Mouse (Mus musculus): ENCODE results near the gene Serpina12. TPM values are rescaled to one million over a fixed set of nuclear protein-coding genes. Genes with fewer than 3 reads are reported as not detected.

Serpina12 gene
- polyA plus RNA-seq, 1 experiment from 2014 or later: not detected

DNA sequence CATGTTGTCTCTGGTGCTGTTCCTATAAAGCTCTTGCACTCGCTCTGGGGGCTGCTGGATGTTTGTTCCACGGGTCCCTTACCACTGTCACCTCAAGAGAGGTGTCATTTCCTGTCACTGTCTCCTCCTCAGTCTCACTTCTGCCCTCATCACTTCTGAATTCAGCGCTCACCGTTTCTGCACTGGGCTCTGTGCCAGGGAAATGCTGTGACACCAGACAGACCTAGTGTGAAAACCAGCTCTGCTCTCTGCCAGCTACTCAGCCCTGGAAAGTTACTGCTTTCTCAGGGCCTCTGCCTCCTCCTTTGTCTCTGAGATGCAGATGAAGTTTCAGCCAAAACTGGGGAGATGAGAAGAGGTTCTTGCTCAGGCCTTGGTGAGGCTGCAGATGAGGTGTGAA is 12.8 kb upstream of the Serpina12 start:
- 0 out of 2 replicates have a peak overlapping the region, but pooled peaks have one; percentile 16 for H3K27ac ChIP-seq
- H3K36me3 ChIP-seq (ENCODE audit: poor library complexity, severe bottlenecking): no peaks in the 10 kb centered on the region
- peak; percentile 63 for ATAC-seq
- H3K4me3 ChIP-seq: no peak overlapping the region
- WGBS: 58% methylated on average over 4 of the region's 4 CpGs
- H3K9ac ChIP-seq: no peak overlapping the region
- peaks cover 6% of the 10 kb centered on the region; the same call in 1 of the 2 replicates for H3K4me1 ChIP-seq
- no peak overlapping the region for H3K4me2 ChIP-seq
- H3K27me3 ChIP-seq: no peaks in the 10 kb centered on the region
- no peaks in the 10 kb centered on the region for H3K9me3 ChIP-seq (replicated peaks)

DNA sequence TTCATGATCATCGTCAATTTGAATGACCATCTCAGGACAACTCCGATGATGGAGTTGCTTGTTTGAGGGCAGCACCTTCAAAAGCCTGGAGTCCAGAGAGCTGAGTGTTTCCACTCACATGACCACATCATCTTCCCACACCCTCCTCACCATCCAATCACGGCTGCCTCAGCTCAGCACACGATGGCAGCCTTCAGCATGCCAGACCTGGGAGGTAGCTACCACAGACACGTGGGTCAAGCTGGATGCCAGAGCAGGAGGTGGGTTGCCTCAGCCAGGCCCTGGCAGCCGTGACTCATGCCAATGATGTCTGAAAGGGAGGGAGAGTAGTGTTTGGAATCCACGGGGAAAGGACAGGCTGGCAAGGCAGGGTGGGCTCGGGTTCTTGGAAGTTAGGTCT is 11.5 kb upstream of the Serpina12 start:
- peaks cover 6% of the 10 kb centered on the region; the same call in 1 of the 2 replicates for H3K4me1 ChIP-seq
- no peaks in the 10 kb centered on the region for H3K36me3 ChIP-seq (ENCODE audit: poor library complexity, severe bottlenecking)
- H3K4me2 ChIP-seq: no peak overlapping the region
- H3K27me3 ChIP-seq: no peaks in the 10 kb centered on the region
- ATAC-seq: no peak
- no peak overlapping the region for H3K27ac ChIP-seq
- H3K4me3 ChIP-seq: no peak overlapping the region
- 83% methylated on average over 8 of the region's 8 CpGs for WGBS
- no peaks in the 10 kb centered on the region for H3K9me3 ChIP-seq (replicated peaks)
- no peak overlapping the region for H3K9ac ChIP-seq

- no peak overlapping the region for H3K4me3 ChIP-seq
- peaks cover 6% of the 10 kb centered on the region; the same call in 1 of the 2 replicates for H3K4me1 ChIP-seq
- H3K9me3 ChIP-seq (replicated peaks): no peaks in the 10 kb centered on the region
- ATAC-seq: no peak
- H3K9ac ChIP-seq: no peak overlapping the region
- H3K27ac ChIP-seq: no peak overlapping the region
- H3K36me3 ChIP-seq (ENCODE audit: poor library complexity, severe bottlenecking): no peaks in the 10 kb centered on the region
- WGBS: 62% methylated on average over 1 of the region's 1 CpGs
- no peak overlapping the region for H3K4me2 ChIP-seq
- H3K27me3 ChIP-seq: no peaks in the 10 kb centered on the region
Measured at GRCm38 (mm10) chr12:104053995-104054394, 9.8 kb upstream of the Serpina12 start.

- no peaks in the 10 kb centered on the region for H3K36me3 ChIP-seq (ENCODE audit: poor library complexity, severe bottlenecking)
- ATAC-seq: no peak
- no peak overlapping the region for H3K4me2 ChIP-seq
- H3K4me1 ChIP-seq: no peaks in the 10 kb centered on the region
- no peak overlapping the region for H3K9ac ChIP-seq
- H3K4me3 ChIP-seq: no peak overlapping the region
- H3K27ac ChIP-seq: no peak overlapping the region
- 90% methylated on average over 8 of the region's 8 CpGs for WGBS
- no peaks in the 10 kb centered on the region for H3K27me3 ChIP-seq
- H3K9me3 ChIP-seq (replicated peaks): no peaks in the 10 kb centered on the region
Measured at GRCm38 (mm10) chr12:104045713-104046112, 1.5 kb upstream of the Serpina12 start.

- Histone ChIP-seq H3K4me2 (no peak overlapping the region), H3K27ac (no peak overlapping the region), H3K9me3 (replicated peaks) (no peaks in the 10 kb centered on the region), H3K9ac (no peak overlapping the region), H3K4me3 (no peak overlapping the region), H3K27me3 (no peaks in the 10 kb centered on the region), H3K36me3 (ENCODE audit: poor library complexity, severe bottlenecking) (no peaks in the 10 kb centered on the region), H3K4me1 (no peaks in the 10 kb centered on the region)
- no peak for ATAC-seq
- WGBS: 98% methylated on average over 2 of the region's 2 CpGs
Measured at GRCm38 (mm10) chr12:104042753-104043152, 1.5 kb downstream of the Serpina12 start.

DNA sequence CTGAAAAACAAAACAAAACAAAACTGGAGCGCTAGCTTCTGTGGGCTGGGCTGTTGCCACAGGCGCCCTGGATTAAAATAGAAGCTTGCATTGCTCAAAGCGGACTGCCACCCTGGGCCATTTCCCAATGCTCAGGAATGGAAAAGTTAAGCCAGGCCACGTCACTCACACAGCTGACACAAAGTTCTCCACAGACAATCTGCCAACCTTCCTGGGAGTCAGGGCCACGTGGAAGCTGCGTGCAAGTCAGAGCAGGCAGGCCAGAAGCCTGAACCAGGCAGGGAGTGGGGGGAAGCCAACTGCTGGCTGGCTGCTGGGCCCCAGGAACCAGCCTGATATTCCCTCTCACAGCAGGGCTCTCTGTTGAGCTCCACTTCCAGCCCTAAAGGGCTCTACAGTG is 2.8 kb downstream of the Serpina12 start:
- H3K9ac ChIP-seq: no peak overlapping the region
- no peaks in the 10 kb centered on the region for H3K27me3 ChIP-seq
- ATAC-seq: no peak
- H3K27ac ChIP-seq: no peak overlapping the region
- no peaks in the 10 kb centered on the region for H3K9me3 ChIP-seq (replicated peaks)
- no peaks in the 10 kb centered on the region for H3K4me1 ChIP-seq
- no peaks in the 10 kb centered on the region for H3K36me3 ChIP-seq (ENCODE audit: poor library complexity, severe bottlenecking)
- no peak overlapping the region for H3K4me3 ChIP-seq
- no peak overlapping the region for H3K4me2 ChIP-seq
- WGBS: 68% methylated on average over 6 of the region's 6 CpGs

DNA sequence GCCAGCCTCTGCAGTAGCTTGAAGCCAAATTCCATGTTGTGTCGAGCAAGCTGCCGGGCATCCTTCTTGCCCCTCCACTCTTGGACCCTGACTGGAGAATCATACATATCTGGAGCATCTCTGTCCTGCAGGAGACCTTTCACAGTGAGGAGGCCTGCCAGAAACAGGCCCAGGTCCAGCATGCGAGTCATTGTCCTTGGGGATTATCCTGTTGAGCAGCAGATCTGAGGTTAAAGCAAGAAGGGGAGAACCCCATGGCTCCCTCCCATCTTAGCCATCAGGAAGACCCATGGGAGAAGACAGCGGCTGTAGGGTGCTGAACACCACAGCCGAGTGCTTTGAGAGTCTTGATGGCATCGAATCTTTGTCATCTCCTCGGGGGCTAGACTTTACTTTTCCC is 6.1 kb downstream of the Serpina12 start:
- Histone ChIP-seq H3K4me3 (no peak overlapping the region), H3K4me1 (no peaks in the 10 kb centered on the region), H3K27me3 (no peaks in the 10 kb centered on the region), H3K9me3 (replicated peaks) (no peaks in the 10 kb centered on the region), H3K9ac (no peak overlapping the region), H3K27ac (no peak overlapping the region), H3K36me3 (ENCODE audit: poor library complexity, severe bottlenecking) (no peaks in the 10 kb centered on the region), H3K4me2 (no peak overlapping the region)
- ATAC-seq: no peak
- 94% methylated on average over 7 of the region's 7 CpGs for WGBS

DNA sequence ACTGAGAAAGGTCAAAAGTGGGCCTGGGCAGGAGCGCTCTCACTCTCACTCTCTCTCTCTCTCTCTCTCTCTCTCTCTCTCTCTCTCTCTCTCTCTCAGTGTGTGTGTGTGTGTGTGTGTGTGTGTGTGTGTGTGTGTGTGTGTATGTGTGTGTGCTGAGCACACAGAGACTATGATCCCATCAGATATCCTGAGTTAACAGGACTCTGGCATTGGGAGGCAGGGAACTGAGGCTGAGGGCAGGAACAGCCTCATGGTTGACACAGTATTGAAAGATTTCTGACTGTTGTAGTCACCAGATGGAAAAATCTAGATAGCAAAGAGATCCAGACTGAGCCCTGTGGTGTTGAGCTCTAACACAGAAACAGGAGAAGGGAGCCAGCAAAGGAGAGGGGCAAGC is 10.5 kb downstream of the Serpina12 start:
- Histone ChIP-seq H3K9me3 (replicated peaks) (no peaks in the 10 kb centered on the region; the same call in 1 of the 2 replicates), H3K27ac (no peak overlapping the region), H3K27me3 (no peaks in the 10 kb centered on the region), H3K9ac (no peak overlapping the region), H3K4me2 (no peak overlapping the region), H3K4me3 (no peak overlapping the region), H3K4me1 (no peaks in the 10 kb centered on the region), H3K36me3 (ENCODE audit: poor library complexity, severe bottlenecking) (no peaks in the 10 kb centered on the region)
- ATAC-seq: no peak
- 88% methylated on average over 1 of the region's 1 CpGs for WGBS

- WGBS: 39% methylated on average over 8 of the region's 8 CpGs
- Histone ChIP-seq H3K4me1 (no peaks in the 10 kb centered on the region), H3K9ac (no peak overlapping the region), H3K4me3 (no peak overlapping the region), H3K36me3 (ENCODE audit: poor library complexity, severe bottlenecking) (no peaks in the 10 kb centered on the region), H3K27ac (no peak overlapping the region), H3K9me3 (replicated peaks) (no peaks in the 10 kb centered on the region; the same call in 1 of the 2 replicates), H3K27me3 (no peaks in the 10 kb centered on the region), H3K4me2 (no peak overlapping the region)
- no peak for ATAC-seq
Measured at GRCm38 (mm10) chr12:104029986-104030385, 14.3 kb downstream of the Serpina12 start.

DNA sequence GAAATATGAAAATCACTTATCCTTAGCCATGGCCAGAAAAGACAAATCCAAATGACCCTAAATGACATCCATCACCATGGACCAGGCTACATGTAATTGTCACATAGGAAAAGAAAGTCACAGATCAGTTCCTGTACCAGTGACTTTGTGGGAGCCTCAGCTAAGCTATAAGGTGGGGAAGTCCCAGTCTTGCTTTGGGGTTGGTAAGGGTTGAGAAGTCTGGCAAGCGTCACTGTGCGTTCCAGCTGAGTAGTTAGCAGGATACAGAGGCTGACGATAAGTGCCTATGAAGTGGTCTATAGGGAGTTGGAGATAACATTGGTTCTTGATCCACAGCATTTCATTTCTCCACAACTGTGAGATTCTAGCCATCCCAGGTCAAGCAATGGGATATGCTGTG is 29.0 kb downstream of the Serpina12 start:
- H3K27me3 ChIP-seq: no peaks in the 10 kb centered on the region
- no peaks in the 10 kb centered on the region for H3K4me1 ChIP-seq
- ATAC-seq: no peak
- no peaks in the 10 kb centered on the region; the same call in 1 of the 2 replicates for H3K9me3 ChIP-seq (replicated peaks)
- 95% methylated on average over 3 of the region's 3 CpGs for WGBS
- H3K9ac ChIP-seq: no peak overlapping the region
- no peak overlapping the region for H3K4me3 ChIP-seq
- no peak overlapping the region for H3K4me2 ChIP-seq
- H3K36me3 ChIP-seq (ENCODE audit: poor library complexity, severe bottlenecking): no peaks in the 10 kb centered on the region
- no peak overlapping the region for H3K27ac ChIP-seq

DNA sequence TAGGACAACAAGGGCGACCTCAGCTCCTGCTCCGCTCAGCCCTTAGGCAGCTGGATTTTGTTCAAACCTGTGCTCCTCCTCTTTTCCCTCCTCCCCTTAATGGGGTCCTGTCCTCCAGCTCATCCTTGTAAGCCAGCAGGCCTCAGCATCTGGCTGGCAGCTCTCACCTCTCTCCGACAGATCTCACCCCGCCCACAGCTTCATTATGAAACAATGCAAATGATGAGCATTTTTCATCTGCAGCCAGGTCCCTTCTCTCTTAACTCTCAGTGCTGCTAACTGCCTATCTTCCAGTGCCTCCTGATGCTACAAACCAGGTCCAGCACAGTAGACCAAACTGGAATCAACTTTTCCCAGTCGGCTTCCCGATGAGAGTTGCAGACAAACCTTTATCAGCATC is 30.6 kb downstream of the Serpina12 start, which contains the start of gene Serpina9:
Gene Serpina9, minus strand, starts transcription at position 136 of the 400 bp plus-strand sequence.
- H3K4me1 ChIP-seq: no peaks in the 10 kb centered on the region
- H3K27ac ChIP-seq: no peak within 1 kb of the TSS
- H3K36me3 ChIP-seq (ENCODE audit: poor library complexity, severe bottlenecking): no peaks in the 10 kb centered on the region
- 88% methylated on average over 6 of the region's 6 CpGs for WGBS
- H3K4me3 ChIP-seq: no peak within 1 kb of the TSS
- no peaks in the 10 kb centered on the region for H3K27me3 ChIP-seq
- H3K9me3 ChIP-seq (replicated peaks): no peaks in the 10 kb centered on the region; the same call in 1 of the 2 replicates
- no peak within 1 kb of the TSS for H3K9ac ChIP-seq
- no peak within 1 kb of the TSS for H3K4me2 ChIP-seq
- ATAC-seq: no peak

GRCm38 (mm10) chr12:104004689-104005088 is 39.6 kb downstream of the Serpina12 start:
- no peak overlapping the region for H3K9ac ChIP-seq
- no peak overlapping the region for H3K4me3 ChIP-seq
- peaks cover 5% of the 10 kb centered on the region; the same call in 1 of the 2 replicates for H3K9me3 ChIP-seq (replicated peaks)
- ATAC-seq: no peak
- H3K27me3 ChIP-seq: no peaks in the 10 kb centered on the region
- no peak overlapping the region for H3K27ac ChIP-seq
- WGBS: 83% methylated on average over 5 of the region's 5 CpGs
- no peaks in the 10 kb centered on the region for H3K36me3 ChIP-seq (ENCODE audit: poor library complexity, severe bottlenecking)
- H3K4me1 ChIP-seq: no peaks in the 10 kb centered on the region
- no peak overlapping the region for H3K4me2 ChIP-seq

DNA sequence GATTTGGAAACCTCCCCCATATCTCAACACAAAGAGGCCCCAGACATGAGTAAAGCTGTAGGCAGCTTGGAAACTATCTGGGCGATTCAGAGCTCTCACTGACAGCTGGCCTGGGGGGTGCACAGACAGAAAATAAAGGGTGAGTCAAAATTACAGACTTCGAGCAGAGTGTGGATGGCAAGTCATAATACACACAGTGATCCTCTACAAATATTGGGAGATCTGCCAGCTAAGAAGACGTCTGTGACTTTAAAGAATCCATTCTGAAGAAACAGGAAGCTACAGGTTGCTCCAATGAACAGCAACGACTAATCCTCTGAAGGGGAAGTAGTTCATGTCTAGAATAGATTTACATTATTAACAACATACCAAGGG is 41.0 kb downstream of the Serpina12 start:
- no peak for ATAC-seq
- Histone ChIP-seq H3K4me2 (no peak overlapping the region), H3K9ac (no peak overlapping the region), H3K36me3 (ENCODE audit: poor library complexity, severe bottlenecking) (no peaks in the 10 kb centered on the region), H3K9me3 (replicated peaks) (peaks cover 5% of the 10 kb centered on the region; the same call in 1 of the 2 replicates), H3K4me1 (no peaks in the 10 kb centered on the region), H3K4me3 (no peak overlapping the region), H3K27ac (no peak overlapping the region), H3K27me3 (no peaks in the 10 kb centered on the region)
- 76% methylated on average over 4 of the region's 4 CpGs for WGBS
